Comparison of ENCODE assay signal across 9 mouse cellular contexts in the genomic region with DNA sequence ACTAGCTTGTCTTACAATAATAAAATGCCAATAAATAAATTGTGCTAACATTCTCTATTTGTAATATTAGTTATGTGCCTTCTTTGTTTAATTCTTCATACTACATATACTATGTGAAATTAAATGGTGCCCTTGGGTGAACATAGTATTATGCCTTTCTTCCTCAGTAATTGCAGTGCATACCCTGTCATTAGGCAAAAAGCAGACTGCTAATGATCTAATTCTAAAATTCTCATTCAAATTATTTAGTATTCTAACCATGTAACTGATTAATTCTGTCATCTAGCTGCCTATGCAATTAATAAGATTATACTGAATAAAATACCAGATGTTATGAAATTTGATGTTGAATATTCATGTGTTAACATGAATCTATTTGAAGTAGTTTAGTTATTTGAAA.
"Had no signal": no experiment of that assay in that cellular context is flagged by ENCODE, and none has a peak within 500 bp of the region (broad histone marks: within the 10 kb centered on the region; RNA-seq: fewer than 3 reads in every experiment).

No protein-coding gene starts in this region.

- DNase-seq: kidney, adult 8-10 months; kidney, postnatal 25 days; layer of hippocampus, postnatal 36 days; lung, adult 18-20 months; right cerebral cortex, adult 18-20 months; thymus, postnatal 4 days had no signal

- H3K4me3 ChIP-seq: limb, embryonic 12.5 days had no signal

- H3K27me3 ChIP-seq: limb, embryonic 12.5 days had no signal

- H3K27ac ChIP-seq: limb, embryonic 12.5 days; liver, embryonic 14.5 days; stomach, postnatal 0 days had no signal

- H3K4me2 ChIP-seq: limb, embryonic 12.5 days had no signal

- H3K9ac ChIP-seq: limb, embryonic 12.5 days; liver, embryonic 14.5 days had no signal

- H3K9me3 ChIP-seq: limb, embryonic 12.5 days had no signal

- H3K4me1 ChIP-seq: limb, embryonic 12.5 days had no signal

- H3K36me3 ChIP-seq: limb, embryonic 12.5 days had no signal
